Mouse (Mus musculus) cerebellum, postnatal 36 days (tissue): ENCODE data around the gene Thumpd2.

Experiments
- DNase-seq, 2 experiments: peaks; one replicate each; pipeline ENCODE4 v3.0.0; 2021 to 2022; ENCODE audit warnings: mixed read lengths in 2 of 2

Thumpd2 gene

GRCm38 (mm10) chr17:81064979-81065311, at the start of gene Thumpd2:
Gene Thumpd2 (minus strand): TSS chr17:81065082.
- DNase-seq = peak; percentile 92 to 93

- no peak for DNase-seq
Measured at GRCm38 (mm10) chr17:81104237-81104636, 39.4 kb upstream of the Thumpd2 start.

GRCm38 (mm10) chr17:81102866-81103265, 38.0 kb upstream of the Thumpd2 start:
- no peak for DNase-seq

- no peak for DNase-seq
Measured at GRCm38 (mm10) chr17:81098444-81098843, 33.6 kb upstream of the Thumpd2 start.

GRCm38 (mm10) chr17:81096490-81096889, 31.6 kb upstream of the Thumpd2 start:
- no peak for DNase-seq

GRCm38 (mm10) chr17:81092794-81093193, 27.9 kb upstream of the Thumpd2 start:
- no peak for DNase-seq

- DNase-seq = no peak
Measured at GRCm38 (mm10) chr17:81088866-81089265, 24.0 kb upstream of the Thumpd2 start.

GRCm38 (mm10) chr17:81087735-81088134, 22.9 kb upstream of the Thumpd2 start:
- no peak for DNase-seq

GRCm38 (mm10) chr17:81064279-81064978, 453 bp downstream of the Thumpd2 start:
- DNase-seq = peak in 1 of 2 experiments; percentile 15

GRCm38 (mm10) chr17:81063346-81063745, 1.5 kb downstream of the Thumpd2 start:
- DNase-seq = no peak

- DNase-seq = no peak
Measured at GRCm38 (mm10) chr17:81062349-81062871, 2.5 kb downstream of the Thumpd2 start.

GRCm38 (mm10) chr17:81056796-81057381, 8.0 kb downstream of the Thumpd2 start:
- no peak for DNase-seq

- no peak for DNase-seq
Measured at GRCm38 (mm10) chr17:81056035-81056434, 8.8 kb downstream of the Thumpd2 start.

GRCm38 (mm10) chr17:81055522-81055921, 9.4 kb downstream of the Thumpd2 start:
- no peak for DNase-seq

- no peak for DNase-seq
Measured at GRCm38 (mm10) chr17:81053274-81053673, 11.6 kb downstream of the Thumpd2 start.

- no peak for DNase-seq
Measured at GRCm38 (mm10) chr17:81047930-81048564, 16.8 kb downstream of the Thumpd2 start.

- DNase-seq = no peak
Measured at GRCm38 (mm10) chr17:81045525-81046150, 19.2 kb downstream of the Thumpd2 start.

GRCm38 (mm10) chr17:81045115-81045514, 19.8 kb downstream of the Thumpd2 start:
- no peak for DNase-seq

GRCm38 (mm10) chr17:81044356-81044755, 20.5 kb downstream of the Thumpd2 start:
- DNase-seq = no peak

- no peak for DNase-seq
Measured at GRCm38 (mm10) chr17:81041662-81042061, 23.2 kb downstream of the Thumpd2 start.

GRCm38 (mm10) chr17:81038707-81039408, 26.0 kb downstream of the Thumpd2 start:
- DNase-seq = no peak

- DNase-seq = no peak
Measured at GRCm38 (mm10) chr17:81035354-81035753, 29.5 kb downstream of the Thumpd2 start.

GRCm38 (mm10) chr17:81032957-81033356, 31.9 kb downstream of the Thumpd2 start:
- no peak for DNase-seq
